Mouse (Mus musculus) layer of hippocampus, adult 9-11 months (tissue): ENCODE data around the gene Gm14295.
"Not testable (repeated sequence)": the region's sequence is repeated elsewhere in the genome, so short reads cannot be mapped to it uniquely, and the experiment has no call there.

Experiments used
- DNase-seq: peaks from one replicate; pipeline ENCODE4 v3.0.0; 2022

Gm14295 gene

GRCm38 (mm10) chr2:176798312-176798711, at the start of gene Gm14295:
TSS of gene Gm14295 (plus strand) at chr2:176798612.
- not testable (repeated sequence) for DNase-seq

GRCm38 (mm10) chr2:176798785-176799184, 373 bp downstream of the Gm14295 start:
- DNase-seq: not testable (repeated sequence)

GRCm38 (mm10) chr2:176830840-176831239, 32.4 kb downstream of the Gm14295 start, which contains the start of gene Gm14408:
TSS of gene Gm14408 (plus strand) at chr2:176831140.
- not testable (repeated sequence) for DNase-seq
